Mouse (Mus musculus): ENCODE results near the gene Dupd1.

DNA sequence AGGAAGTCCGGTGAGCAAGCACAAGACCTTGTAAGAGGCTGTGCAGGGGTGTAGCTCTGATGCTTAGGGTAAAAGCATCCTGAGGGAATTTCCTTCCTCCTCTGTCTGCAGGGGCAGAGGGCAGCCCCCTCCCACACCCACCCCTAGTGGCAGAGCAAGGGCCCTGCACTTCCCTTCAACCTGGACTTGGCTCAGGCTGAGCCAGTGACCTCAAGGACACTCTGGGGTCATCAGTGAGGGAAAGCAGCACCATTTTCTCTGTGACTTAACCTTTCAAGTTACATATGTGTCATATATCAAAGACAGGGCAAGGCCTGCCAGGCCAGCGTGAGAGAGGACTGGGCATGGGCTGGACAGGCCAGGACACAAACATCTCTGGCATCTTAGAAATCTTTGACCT lies 4.8 kb downstream of the Dupd1 start:
- no peak for TF ChIP-seq CTCF (IDR thresholded peaks at IDR 0.05; ENCODE audit: borderline replicate concordance, control insufficient read depth, extremely low read depth, insufficient read depth, low read length, poor library complexity)
- no peak for TF ChIP-seq POLR2A (IDR thresholded peaks at IDR 0.05; ENCODE audit: control insufficient read depth, extremely low read depth, insufficient read depth, low read length, poor library complexity)

Measured in thymus, adult 2 months (tissue).